Mouse (Mus musculus): ENCODE data around the gene Egfem1.

DNA sequence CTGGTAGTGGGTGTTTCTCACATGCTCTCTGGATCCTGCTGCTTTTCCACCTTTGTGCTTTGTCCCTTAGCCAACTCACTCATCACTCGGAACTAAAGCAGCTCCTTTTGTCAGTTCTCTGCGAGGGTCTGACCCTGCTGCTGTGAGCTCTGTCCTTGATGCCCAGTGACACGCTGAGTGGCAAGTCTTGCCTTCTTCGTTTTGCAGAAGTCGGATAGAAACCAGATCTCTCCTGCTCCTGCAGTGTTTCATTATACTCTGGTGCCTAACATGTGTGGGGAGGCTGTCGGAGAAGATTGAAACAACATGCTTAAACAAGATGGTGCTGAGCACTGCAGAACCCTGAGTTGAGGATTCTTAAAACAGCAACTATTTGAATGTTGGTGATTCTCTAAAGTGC lies 652.4 kb downstream of the Egfem1 start:
- TF ChIP-seq MYOD1 (IDR thresholded peaks at IDR 0.05; ENCODE audit: control insufficient read depth, insufficient read length, low read depth) (no peak), CTCF (IDR thresholded peaks at IDR 0.05; ENCODE audit: control insufficient read depth, insufficient read depth, insufficient read length) (no peak), CEBPB (IDR thresholded peaks at IDR 0.05; ENCODE audit: low read depth) (no peak), MAX (IDR thresholded peaks at IDR 0.05) (no peak), USF1 (IDR thresholded peaks at IDR 0.05; ENCODE audit: low read depth) (no peak)
